Mouse (Mus musculus): ENCODE results near the gene D430041D05Rik.

- TF ChIP-seq GATA1 (IDR thresholded peaks at IDR 0.05; ENCODE audit: low read length) (no peak), TAL1 (IDR thresholded peaks at IDR 0.05; ENCODE audit: low read length) (no peak)
These were observed 2.9 kb downstream of the D430041D05Rik start for GRCm38 (mm10) chr2:104407913-104408312.

Measured in erythroblast, embryonic 14.5 days (primary cell).